Mouse (Mus musculus) monocyte, adult 5-6 weeks (primary cell): ENCODE results near the gene Slc6a17. TPM values are rescaled to one million over a fixed set of nuclear protein-coding genes. Genes with fewer than 3 reads are reported as not detected.

Experiments
- ATAC-seq: fragments of 153-309, 156-312 bp; replicated peaks from 2 replicates; pipeline ENCODE4 v1.8.0; 2017; ENCODE audit warnings: mild to moderate bottlenecking; ENCODE audit not compliant: low TSS enrichment, insufficient number of reproducible peaks, severe bottlenecking, poor library complexity, low FRiP score
- total RNA-seq: library from RNA; stranded (forward); fragments of 200-1000, 200-491, 200-594 nt; gene quantifications from 3 replicates; pipeline ENCODE4 v1.2.3, GENCODE M21; 2017

Gene Slc6a17
- total RNA-seq, 1 experiment from 2014 or later = not detected

GRCm38 (mm10) chr3:107488637-107489036, 29.2 kb downstream of the Slc6a17 start:
- no peak for ATAC-seq

DNA sequence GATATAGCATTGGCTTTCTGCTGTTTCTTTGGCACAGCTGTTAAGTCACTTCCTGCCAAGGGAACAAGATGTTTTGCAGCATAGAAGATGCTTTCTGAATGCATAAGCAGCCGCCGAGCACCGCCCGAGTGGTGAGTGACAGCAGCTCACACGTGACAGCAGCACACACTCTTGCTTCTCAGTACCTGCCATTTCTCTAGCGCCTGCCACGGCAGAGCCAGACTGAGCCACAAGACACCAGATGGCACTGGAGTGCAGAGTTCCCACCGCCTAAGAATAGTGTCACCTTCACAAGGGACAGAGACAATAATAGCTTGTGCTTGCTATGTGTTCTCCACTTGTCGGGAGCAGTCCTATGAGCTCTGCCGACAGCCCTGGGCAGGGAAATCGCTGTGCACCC, 34.5 kb downstream of the Slc6a17 start:
- ATAC-seq = no peak

DNA sequence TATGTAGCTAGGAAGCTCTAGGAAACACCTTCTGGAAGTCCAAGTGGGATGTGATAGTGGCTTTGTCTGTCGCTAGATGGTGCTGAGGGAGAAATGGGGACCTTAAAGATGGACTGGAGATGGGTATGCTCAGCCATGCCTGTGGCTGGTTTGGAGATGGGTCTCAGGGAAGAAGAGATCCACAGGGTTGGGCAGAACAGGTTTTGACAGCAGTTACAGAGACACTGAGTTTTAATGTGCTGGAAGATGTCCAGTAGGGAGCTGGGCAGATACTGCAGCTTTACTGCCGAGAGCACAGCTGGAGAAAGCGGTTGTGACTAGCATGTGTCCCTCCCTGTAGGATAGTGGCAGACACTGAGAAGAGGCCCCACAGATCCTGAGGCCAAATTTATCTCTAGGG, 37.2 kb downstream of the Slc6a17 start:
- no peak for ATAC-seq

DNA sequence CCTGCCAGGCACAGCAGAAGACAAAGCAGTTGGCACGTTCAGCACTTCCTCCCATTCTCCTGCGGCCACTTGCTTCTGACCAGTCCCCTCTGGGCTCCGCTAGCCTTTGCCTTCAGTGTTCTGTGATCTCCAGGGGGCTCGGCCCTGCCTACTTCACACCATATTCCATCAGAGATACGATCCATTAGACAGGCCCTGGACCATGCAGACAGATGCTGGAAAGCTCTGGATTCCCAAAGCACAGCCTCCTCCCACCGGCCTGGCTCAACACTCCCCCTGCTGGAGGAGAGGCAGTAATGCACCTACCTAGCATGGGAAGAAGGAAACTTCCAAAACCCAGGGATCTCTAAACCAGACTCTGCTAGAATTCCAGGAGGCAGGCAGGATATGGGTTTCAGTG, 45.6 kb downstream of the Slc6a17 start:
- 0 out of 2 replicates have a peak, but pooled peaks have one; percentile 48 for ATAC-seq

- ATAC-seq = no peak
These were observed 48.8 kb downstream of the Slc6a17 start for GRCm38 (mm10) chr3:107469059-107469458.

DNA sequence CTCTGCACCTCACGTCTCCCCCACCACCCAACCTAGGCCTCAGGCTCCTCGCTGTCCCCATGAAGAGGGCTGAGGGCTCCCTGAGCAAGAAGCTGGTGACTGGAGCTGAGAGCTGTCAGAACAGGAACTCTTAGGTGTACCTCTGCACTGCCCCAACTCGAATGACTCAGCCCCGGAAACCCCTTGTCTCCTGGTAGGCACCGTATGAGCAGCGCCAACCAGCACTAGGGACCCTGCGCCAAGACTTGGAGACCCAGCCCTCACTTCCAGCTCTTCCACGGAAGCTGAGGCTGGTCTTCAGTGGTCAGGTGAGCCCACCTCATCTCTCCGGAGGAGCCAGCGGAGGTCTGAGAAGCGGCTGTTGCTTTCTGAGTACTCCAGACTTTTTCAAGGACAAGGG, 49.7 kb downstream of the Slc6a17 start:
- ATAC-seq = no peak

GRCm38 (mm10) chr3:107466577-107466976, 51.2 kb downstream of the Slc6a17 start:
- no peak for ATAC-seq

DNA sequence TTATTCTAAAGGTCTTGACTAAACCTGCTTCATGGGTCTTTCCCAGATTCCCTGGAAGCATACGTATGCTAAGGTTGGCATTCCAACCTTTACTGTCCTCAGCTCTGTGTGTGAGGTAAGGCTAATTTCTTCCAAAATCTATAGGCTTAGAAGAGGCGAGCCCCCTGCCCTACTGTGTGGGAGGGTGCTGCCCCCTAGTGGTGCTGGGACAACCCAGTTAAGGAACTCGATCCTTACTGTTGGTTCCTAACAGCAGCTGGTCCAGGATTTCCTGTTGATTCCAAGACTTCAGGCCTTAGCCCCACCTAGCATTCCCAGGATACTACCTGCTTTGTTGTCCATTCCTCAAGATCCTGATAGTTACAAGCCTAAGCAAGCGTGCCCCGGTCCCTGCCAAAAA, 55.7 kb downstream of the Slc6a17 start:
- no peak for ATAC-seq

GRCm38 (mm10) chr3:107459773-107460431, 57.9 kb downstream of the Slc6a17 start:
- no peak for ATAC-seq

GRCm38 (mm10) chr3:107459196-107459772, 58.5 kb downstream of the Slc6a17 start, which contains the start of gene Kcnc4:
Gene Kcnc4, minus strand, starts transcription at chr3:107459552.
- ATAC-seq = no peak

DNA sequence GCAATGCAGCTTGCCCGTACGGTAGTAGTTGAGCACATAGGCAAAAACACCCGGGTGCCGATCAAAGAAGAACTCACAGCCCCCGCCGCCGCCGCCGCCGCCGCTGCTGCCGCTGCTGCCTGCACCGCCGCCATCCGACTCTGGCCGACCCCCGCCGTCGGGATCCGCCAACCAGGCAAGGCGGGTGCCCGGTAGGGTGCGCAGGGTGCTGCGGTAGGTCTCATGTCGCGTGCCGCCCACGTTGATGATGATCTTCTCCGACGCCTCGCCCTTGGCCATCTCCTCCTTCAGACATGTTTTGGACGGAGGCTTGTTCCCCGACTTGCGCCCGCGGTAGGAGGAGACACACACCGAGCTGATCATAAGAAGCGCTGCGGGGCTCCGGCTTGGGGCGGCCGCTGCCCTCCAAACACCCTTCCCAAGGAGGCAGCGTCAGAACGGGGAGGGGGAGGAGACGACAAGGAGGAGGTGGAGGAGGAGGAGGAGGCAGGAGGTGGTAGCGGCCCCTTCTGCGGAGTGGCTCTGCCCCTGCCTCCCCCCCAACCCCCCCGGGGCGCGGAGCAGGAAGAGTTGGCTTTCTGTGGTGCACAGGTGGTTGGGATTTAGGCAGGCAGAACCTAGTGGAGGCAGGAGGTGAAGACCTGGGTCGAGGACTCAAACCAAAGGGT, 59.2 kb downstream of the Slc6a17 start:
- no peak for ATAC-seq

GRCm38 (mm10) chr3:107458104-107458503, 59.7 kb downstream of the Slc6a17 start:
- ATAC-seq = no peak

DNA sequence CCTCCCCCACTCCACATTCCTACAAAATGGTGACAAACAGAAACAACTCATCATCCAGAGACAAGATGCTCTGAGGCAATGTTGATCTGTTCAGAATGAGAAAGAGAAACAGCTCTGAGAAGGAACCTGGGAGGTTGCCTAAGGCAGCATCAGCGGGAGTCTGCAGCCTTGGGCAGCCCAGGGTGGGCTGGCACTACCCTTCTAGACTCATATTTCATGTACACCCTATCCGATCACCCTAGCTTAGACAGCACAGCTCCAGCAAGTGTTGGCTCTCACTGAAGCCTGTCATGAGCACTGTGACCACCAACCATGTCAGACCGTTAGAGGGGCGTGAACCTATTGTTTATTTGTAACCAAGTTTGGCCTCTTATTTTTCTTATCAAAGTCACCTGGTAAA, 63.5 kb downstream of the Slc6a17 start:
- no peak for ATAC-seq

GRCm38 (mm10) chr3:107446822-107447221, 71.0 kb downstream of the Slc6a17 start:
- ATAC-seq = no peak

DNA sequence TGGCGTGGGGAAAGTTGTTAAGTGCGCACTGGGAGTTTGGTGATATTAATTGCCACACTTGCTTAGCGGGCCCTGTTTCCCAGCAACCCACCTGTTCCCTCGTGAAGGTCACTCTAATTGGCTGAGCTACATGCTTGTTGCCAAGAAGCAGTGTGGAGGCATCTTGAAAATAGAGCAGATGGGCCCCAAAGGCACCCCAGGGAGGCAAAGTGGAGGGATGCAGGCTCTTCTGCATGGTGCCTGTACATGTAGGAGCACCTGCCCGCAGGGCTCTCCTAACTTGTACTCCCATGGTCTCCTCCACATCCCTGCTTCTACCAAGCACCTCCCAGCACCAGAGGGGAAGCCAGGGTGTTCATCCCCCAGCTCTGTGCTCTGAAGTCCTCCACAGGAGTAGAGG, 74.0 kb downstream of the Slc6a17 start:
- ATAC-seq = no peak

GRCm38 (mm10) chr3:107442191-107442590, 75.6 kb downstream of the Slc6a17 start:
- ATAC-seq = no peak

DNA sequence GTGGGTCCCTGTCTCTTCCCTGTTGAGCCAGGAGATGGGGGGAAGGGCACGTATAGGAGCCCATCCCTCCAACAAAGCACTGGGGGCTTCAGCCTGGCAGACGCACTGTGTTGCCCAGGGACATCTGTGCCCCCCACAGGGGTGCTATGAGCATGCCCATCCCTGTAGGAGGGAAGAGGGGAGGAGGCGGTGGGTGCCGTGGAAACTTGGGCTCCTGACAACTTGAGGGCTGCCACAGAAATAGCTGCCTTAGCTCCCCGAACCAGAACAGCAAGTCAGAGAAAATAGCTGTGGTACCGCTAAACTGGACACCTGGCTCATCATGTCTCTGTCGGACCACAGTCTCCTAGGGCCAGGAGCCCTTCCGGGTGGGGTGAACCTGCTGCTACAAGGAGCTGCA, 76.5 kb downstream of the Slc6a17 start:
- no peak for ATAC-seq

GRCm38 (mm10) chr3:107439280-107439679, 78.5 kb downstream of the Slc6a17 start:
- no peak for ATAC-seq

GRCm38 (mm10) chr3:107437666-107438065, 80.2 kb downstream of the Slc6a17 start:
- ATAC-seq = no peak

DNA sequence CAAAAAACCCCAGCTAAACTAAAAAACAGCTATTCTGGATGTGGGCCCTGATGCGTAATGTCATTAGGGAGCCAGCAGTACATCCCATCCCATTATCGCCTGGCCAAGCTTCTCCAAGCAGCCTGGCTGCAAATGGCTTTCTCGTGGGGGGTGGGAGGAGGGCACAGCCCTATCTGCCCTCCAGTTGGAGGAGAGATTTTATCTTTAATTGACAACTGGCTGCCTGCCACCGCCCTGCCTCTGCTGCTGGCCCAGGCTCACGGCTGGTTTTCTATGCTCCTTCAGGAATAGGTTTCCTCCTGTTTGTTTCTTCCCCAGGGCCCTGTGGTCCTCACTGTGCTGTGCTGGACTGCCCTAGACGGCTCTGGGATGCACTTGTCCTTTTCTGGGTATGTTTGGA, 81.4 kb downstream of the Slc6a17 start:
- ATAC-seq = no peak
